Mouse (Mus musculus) T-cell, adult 66 days (primary cell): Measurements from ENCODE around the gene Prex1. TPM values are rescaled to one million over a fixed set of nuclear protein-coding genes. Genes with fewer than 3 reads are reported as not detected.

Source experiments
- total RNA-seq, 2 experiments: library from RNA; stranded (reverse); gene quantifications; 3 replicates in 1 of 2; 4 replicates in 1 of 2; pipeline ENCODE4 v1.2.4; 2023

Prex1 gene
- total RNA-seq, result 100 to 1,000 TPM; 207 to 208 TPM

GRCm38 (mm10) chr2:166713690-166714426 is at the start of gene Prex1:
Gene Prex1, minus strand, starts transcription at chr2:166713832.

Other genes with a start within 250 kb of the Prex1 start
- 10 to 100 TPM; 10.5 to 12.6 TPM for gene Trp53rkb, start 78.7 kb upstream of the Prex1 start, total RNA-seq
- gene Arfgef2, start 91.8 kb upstream of the Prex1 start, total RNA-seq, result 10 to 100 TPM; 36.2 to 45.8 TPM
- gene Cse1l, start 192.2 kb upstream of the Prex1 start, total RNA-seq, result 10 to 100 TPM; 57.4 to 64.4 TPM